Mouse (Mus musculus): Measurements from ENCODE around the gene Zfp771. TPM values are rescaled to one million over a fixed set of nuclear protein-coding genes. Genes with fewer than 3 reads are reported as not detected.

The Zfp771 gene
- 6.3 and 8.9 TPM in 2 replicates for total RNA-seq (2017)

- ATAC-seq (replicated peaks; ENCODE audit: low read depth, poor library complexity, severe bottlenecking), result peak; percentile 94
Observed at GRCm38 (mm10) chr7:127243870-127244657, at the start of gene Zfp771. Gene Zfp771, plus strand, starts transcription at chr7:127244274.

- no peak for ATAC-seq (replicated peaks; ENCODE audit: low read depth, poor library complexity, severe bottlenecking)
Observed at GRCm38 (mm10) chr7:127194633-127195029, 49.4 kb upstream of the Zfp771 start.

GRCm38 (mm10) chr7:127195544-127196295 is 48.4 kb upstream of the Zfp771 start, which contains the start of gene Cd2bp2:
Gene Cd2bp2, minus strand, starts transcription at chr7:127196050.
- ATAC-seq (replicated peaks; ENCODE audit: low read depth, poor library complexity, severe bottlenecking), result peak; percentile 93

GRCm38 (mm10) chr7:127196484-127196883 is 47.6 kb upstream of the Zfp771 start:
- ATAC-seq (replicated peaks; ENCODE audit: low read depth, poor library complexity, severe bottlenecking), result no peak

GRCm38 (mm10) chr7:127206606-127207005 is 37.5 kb upstream of the Zfp771 start:
- no peak for ATAC-seq (replicated peaks; ENCODE audit: low read depth, poor library complexity, severe bottlenecking)

GRCm38 (mm10) chr7:127207374-127208294 is 36.4 kb upstream of the Zfp771 start:
- ATAC-seq (replicated peaks; ENCODE audit: low read depth, poor library complexity, severe bottlenecking), result no peak

GRCm38 (mm10) chr7:127208295-127208552 is 35.9 kb upstream of the Zfp771 start, which contains the start of gene Tbc1d10b:
Gene Tbc1d10b, minus strand, starts transcription at chr7:127208468.
- ATAC-seq (replicated peaks; ENCODE audit: low read depth, poor library complexity, severe bottlenecking), result no peak; the same call in 1 of the 2 replicates

- ATAC-seq (replicated peaks; ENCODE audit: low read depth, poor library complexity, severe bottlenecking), result peak; percentile 84
Observed at GRCm38 (mm10) chr7:127208553-127209438, 35.3 kb upstream of the Zfp771 start, which contains the start of gene Mylpf. Gene Mylpf, plus strand, starts transcription at chr7:127208890.

GRCm38 (mm10) chr7:127209851-127210250 is 34.2 kb upstream of the Zfp771 start:
- ATAC-seq (replicated peaks; ENCODE audit: low read depth, poor library complexity, severe bottlenecking), result no peak

GRCm38 (mm10) chr7:127210266-127210665 is 33.8 kb upstream of the Zfp771 start:
- ATAC-seq (replicated peaks; ENCODE audit: low read depth, poor library complexity, severe bottlenecking), result no peak

- ATAC-seq (replicated peaks; ENCODE audit: low read depth, poor library complexity, severe bottlenecking), result no peak
Observed at GRCm38 (mm10) chr7:127211014-127211745, 32.9 kb upstream of the Zfp771 start.

GRCm38 (mm10) chr7:127212432-127213250 is 31.4 kb upstream of the Zfp771 start:
- no peak for ATAC-seq (replicated peaks; ENCODE audit: low read depth, poor library complexity, severe bottlenecking)

GRCm38 (mm10) chr7:127213485-127213884 is 30.6 kb upstream of the Zfp771 start:
- ATAC-seq (replicated peaks; ENCODE audit: low read depth, poor library complexity, severe bottlenecking), result no peak

GRCm38 (mm10) chr7:127213930-127214329 is 30.1 kb upstream of the Zfp771 start:
- no peak for ATAC-seq (replicated peaks; ENCODE audit: low read depth, poor library complexity, severe bottlenecking)

GRCm38 (mm10) chr7:127214521-127214920 is 29.6 kb upstream of the Zfp771 start:
- no peak for ATAC-seq (replicated peaks; ENCODE audit: low read depth, poor library complexity, severe bottlenecking)

- ATAC-seq (replicated peaks; ENCODE audit: low read depth, poor library complexity, severe bottlenecking), result peak; percentile 65
Observed at GRCm38 (mm10) chr7:127214981-127215871, 28.8 kb upstream of the Zfp771 start.

GRCm38 (mm10) chr7:127216307-127216706 is 27.8 kb upstream of the Zfp771 start:
- ATAC-seq (replicated peaks; ENCODE audit: low read depth, poor library complexity, severe bottlenecking), result no peak

Data from common myeloid progenitor, adult 5-6 weeks (primary cell).